Mouse (Mus musculus) thymus, adult 2 months (tissue): Measurements from ENCODE around the gene 4933424G06Rik.

Source experiments
- CTCF ChIP-seq: fragments of 200-500 bp; IDR thresholded peaks from 2 replicates; pipeline ENCODE4 v1.5.1; 2012; ENCODE audit warnings: mild to moderate bottlenecking, control low read depth, low read length, moderate library complexity, borderline replicate concordance; ENCODE audit not compliant: control insufficient read depth, poor library complexity, insufficient read depth; ENCODE audit errors: extremely low read depth
- POLR2A ChIP-seq: fragments of 200-500 bp; IDR thresholded peaks from 2 replicates; pipeline ENCODE4 v1.6.1; 2012; ENCODE audit warnings: mild to moderate bottlenecking, low read length, control low read depth, moderate library complexity; ENCODE audit not compliant: control insufficient read depth, poor library complexity, insufficient read depth; ENCODE audit errors: extremely low read depth

- TF ChIP-seq POLR2A (no peak), CTCF (no peak)
These were observed 15.1 kb upstream of the 4933424G06Rik start for GRCm38 (mm10) chr1:36694871-36695270.
